Mouse (Mus musculus) liver, embryonic 14.5 days (tissue): ENCODE results near the gene Alyref.

Experiments
- CTCF ChIP-seq: IDR thresholded peaks from 2 replicates; pipeline ENCODE4 v1.5.1; 2016; ENCODE audit warnings: antibody characterized with exemption, low read depth, control low read depth
- EP300 ChIP-seq: IDR thresholded peaks from 2 replicates; pipeline ENCODE4 v1.6.1; 2016; ENCODE audit warnings: antibody characterized with exemption, low read depth

DNA sequence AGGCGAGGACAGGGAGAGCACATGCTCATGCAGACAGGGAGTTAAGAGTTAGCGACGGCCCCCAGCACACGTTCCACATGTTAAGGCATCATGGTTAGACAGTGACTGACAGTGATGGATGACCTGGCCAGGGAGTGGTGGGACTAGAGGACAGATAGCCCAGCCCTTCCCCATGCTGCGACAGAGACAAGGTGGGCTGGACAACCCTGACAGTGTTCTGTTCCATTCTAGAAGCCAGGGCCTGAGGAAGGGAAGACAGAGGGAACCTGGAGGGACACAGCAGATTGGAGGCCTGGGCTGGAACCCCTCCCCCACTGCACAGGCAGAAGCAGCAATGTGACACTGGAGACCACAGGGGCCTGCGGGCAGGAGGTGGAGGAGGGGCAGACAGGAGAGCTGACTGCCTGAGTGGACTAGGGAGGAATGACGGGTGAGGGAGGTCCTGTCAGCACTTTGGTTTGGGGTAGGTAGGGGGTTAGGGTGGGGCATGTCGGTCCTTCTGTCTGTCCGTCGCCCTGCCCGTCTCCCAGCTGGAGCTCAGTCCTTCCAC is 19.4 kb downstream of the Alyref start:
- TF ChIP-seq EP300 (no peak), CTCF (no peak)
